Mouse (Mus musculus) cerebellum, adult 8-10 months (tissue): ENCODE data around the gene Kcng3.

Experiments
- DNase-seq: peaks from one replicate; pipeline ENCODE4 v3.0.0; 2022

Kcng3 gene

DNA sequence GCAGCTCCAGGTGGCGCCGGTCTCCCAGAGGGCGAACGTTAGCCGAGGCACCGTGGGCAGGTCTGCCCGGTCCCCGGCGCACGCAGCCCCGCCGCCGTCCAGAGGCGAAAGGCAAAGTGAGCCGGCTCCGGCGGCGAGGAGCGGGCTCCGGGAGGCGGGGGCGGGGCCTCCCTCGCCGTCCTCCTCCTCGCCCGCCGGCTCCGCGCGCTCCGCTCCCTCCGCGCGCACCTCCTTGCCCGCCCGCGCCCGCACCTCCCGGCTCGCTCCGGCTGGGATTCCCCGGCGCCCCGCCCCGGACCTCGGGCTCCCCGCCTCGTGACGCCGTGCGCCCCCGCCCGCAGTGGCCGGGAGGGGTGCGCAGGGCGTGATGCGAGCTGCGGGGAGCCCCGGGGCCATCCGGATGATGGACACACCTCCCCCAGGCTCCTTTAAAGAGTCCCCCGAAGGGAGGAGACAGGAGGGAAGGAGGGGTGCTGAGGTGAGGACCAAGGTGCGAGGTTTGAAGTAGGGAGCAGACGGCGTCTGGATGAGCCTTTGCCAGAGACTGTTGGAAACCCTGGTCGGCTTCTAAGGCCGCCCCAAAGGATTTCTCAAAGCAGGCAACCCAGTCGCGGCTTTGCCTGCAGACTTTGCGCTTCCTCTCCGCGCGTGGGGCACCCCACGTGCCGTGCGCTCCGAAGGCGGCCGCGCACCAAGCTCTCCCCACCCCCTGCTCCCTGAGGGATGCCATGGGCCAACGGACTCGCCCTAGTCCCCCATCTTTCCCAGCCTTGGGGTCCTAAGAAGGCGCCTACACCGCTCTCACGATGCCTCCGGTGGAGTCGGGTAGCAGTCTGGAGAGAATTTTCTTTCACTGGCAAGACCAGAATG lies at the start of gene Kcng3:
Kcng3 (minus strand) TSS at position 113 of the 870 bp plus-strand sequence.
- no peak for DNase-seq

- no peak for DNase-seq
Measured at GRCm38 (mm10) chr17:83677370-83677769, 45.7 kb upstream of the Kcng3 start.

DNA sequence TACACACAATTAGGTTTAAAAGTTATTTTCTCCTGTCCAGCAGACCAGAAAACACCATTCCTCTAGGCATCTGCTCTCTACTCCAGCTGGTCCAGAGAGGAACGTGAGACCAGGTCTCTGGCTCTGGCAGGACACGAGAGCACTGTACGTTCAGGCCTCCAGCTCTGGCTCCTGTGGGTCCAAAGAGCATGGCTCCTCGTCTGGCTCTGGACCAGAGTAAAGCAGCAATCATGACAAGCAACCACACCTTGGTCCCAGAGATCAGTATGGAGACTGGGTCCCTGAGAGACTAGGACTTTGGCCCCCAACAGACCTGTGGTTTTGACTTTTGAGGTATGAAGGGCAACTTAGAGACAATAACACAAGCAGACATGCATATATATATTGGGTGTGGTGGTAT lies 41.0 kb upstream of the Kcng3 start:
- no peak for DNase-seq

- no peak for DNase-seq
Measured at GRCm38 (mm10) chr17:83667934-83668690, 36.4 kb upstream of the Kcng3 start.

- DNase-seq = no peak
Measured at GRCm38 (mm10) chr17:83666597-83667287, 35.0 kb upstream of the Kcng3 start.

- no peak for DNase-seq
Measured at GRCm38 (mm10) chr17:83664761-83665160, 33.1 kb upstream of the Kcng3 start.

DNA sequence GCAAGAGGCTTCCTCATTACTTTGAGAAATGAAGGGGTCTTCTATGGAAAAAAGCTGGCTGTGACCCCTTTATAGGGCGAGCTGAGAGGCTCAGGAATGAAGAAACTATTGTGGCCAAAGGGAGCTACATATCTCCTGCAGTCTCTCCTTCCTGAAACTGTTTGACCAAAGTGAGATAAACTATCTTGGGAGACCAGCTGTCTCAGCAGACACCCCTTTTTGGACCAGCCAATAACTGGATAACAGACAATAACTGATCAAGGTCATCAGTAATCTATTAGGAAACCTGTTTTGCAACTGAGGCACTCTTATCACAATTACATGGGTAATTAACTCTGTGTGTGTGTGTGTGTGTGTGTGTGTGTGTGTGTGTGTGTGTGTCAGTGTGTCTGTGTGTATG lies 27.2 kb upstream of the Kcng3 start:
- DNase-seq = no peak

- no peak for DNase-seq
Measured at GRCm38 (mm10) chr17:83657375-83657774, 25.7 kb upstream of the Kcng3 start.

GRCm38 (mm10) chr17:83655732-83656131 lies 24.0 kb upstream of the Kcng3 start:
- DNase-seq = no peak

DNA sequence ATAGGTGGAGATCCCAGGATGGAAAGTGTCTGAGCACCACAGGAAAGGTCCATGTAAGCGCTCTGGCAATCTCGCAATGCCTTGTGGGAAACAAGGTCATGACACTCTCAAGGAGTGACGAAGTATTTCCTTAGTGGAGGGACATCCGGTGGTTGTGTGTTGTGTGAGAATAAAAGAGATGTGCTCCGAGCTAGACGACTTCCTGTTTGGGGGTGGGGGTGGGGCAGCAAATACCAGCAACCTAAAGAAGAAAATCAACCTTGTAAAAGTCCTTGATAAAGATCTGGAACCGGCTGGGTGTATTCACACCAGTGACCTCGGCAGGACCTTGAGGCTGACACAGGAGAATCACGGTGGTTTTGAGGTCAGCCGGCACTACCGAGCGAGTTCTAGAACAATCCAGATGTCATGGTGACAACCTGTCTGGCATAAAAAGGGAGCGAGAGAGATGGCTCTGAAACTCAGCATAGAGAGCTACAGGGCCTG lies 23.0 kb upstream of the Kcng3 start:
- DNase-seq = no peak

DNA sequence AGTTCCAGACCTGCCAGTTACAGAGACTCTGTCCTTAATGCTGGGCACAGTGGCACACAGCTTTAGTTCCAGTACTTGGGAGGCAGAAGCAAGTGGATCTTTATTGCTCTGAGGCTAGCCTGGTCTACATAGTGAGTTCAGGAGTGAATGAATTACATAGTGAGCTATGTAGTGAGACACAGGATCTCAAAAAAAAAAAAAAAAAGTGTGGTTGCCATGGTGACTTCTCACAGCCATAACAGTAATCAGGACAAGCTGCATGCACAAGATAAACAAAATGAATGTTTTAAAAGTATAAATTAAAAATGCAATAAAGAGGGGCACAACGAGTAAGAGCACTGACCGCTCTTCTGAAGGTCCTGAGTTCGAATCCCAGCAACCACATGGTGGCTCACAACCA lies 21.9 kb upstream of the Kcng3 start:
- no peak for DNase-seq

- no peak for DNase-seq
Measured at GRCm38 (mm10) chr17:83650932-83651682, 19.4 kb upstream of the Kcng3 start.

- no peak for DNase-seq
Measured at GRCm38 (mm10) chr17:83649986-83650385, 18.3 kb upstream of the Kcng3 start.

DNA sequence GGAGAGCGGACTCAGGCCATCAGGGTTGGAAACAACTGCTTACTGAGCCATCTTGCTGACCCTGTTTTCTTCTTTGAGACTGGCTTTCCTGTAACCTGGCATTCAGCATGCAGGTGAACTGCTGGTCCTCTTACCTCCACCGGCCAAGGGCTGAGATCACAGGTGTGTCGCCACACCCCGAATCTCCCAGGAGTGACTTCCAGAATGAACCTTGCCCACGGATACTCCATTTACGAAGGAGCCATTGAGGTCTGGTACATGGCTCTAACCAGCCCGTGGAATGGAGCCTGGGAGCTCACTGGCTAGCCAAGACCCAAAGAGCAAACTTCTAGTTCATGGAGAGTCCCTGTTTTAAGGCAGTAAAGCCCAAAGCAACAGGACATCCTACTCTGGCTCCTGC lies 15.7 kb upstream of the Kcng3 start:
- no peak for DNase-seq

DNA sequence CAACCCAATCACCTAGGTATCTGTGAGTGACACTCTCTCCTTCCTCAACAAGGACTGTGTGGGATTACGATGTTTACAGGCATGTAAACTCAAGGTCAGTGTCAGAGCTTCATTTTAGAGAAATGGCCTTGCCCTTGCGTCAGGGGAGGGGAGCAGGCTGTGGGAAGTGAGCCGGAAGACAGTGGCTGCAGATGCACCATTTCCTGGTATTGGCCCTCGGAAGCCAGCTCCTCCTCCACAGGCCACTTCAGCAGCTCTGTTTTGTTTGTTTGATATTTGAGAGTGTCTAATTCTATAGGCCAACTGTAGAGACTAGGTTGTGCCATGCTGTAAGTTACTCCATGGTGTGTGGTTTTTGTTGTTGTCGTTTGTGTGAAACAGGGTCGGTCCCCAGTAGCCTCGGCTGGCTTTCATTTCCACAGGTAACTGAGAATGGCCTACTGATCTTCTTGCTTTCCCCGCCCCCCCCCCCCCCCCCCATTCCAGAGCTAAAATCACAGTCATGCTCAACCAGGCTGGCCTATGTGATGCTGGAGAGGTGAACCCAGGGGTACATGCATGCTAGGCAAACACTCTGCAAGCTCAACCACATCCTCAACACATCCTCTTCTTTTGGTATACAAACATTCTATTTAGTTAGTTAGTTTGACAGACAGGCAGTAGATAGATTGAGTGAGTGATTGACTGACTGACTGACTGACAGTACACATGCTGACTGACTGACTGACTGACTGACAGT lies 14.9 kb upstream of the Kcng3 start:
- DNase-seq = no peak

DNA sequence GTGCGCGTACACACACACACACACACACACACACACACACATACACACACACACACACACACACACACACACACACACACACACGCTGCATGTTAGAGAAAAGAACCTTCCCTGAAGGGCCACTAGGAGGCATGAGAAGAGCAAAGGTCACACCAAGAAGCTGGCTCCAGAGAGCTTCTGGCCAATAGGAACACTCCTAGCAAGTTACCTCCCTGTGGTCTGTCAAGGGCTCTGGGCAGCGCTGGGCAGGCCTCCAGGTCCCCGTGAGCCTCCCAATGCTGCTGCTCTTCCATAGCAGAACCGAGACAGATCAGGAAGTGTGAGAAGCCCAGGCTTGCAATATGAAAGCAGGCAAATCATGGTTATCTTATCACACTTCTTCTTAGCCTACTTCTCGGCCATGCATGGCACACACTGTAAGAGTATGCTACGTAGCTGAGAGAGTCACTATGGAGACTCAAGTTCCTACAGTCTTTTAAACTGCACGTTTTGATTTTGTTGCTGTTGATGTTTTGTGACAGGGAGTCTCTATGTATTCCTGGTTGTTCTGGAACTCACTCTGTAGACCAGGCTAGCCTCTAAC lies 13.6 kb upstream of the Kcng3 start:
- no peak for DNase-seq

GRCm38 (mm10) chr17:83637393-83637792 lies 5.7 kb upstream of the Kcng3 start:
- no peak for DNase-seq

DNA sequence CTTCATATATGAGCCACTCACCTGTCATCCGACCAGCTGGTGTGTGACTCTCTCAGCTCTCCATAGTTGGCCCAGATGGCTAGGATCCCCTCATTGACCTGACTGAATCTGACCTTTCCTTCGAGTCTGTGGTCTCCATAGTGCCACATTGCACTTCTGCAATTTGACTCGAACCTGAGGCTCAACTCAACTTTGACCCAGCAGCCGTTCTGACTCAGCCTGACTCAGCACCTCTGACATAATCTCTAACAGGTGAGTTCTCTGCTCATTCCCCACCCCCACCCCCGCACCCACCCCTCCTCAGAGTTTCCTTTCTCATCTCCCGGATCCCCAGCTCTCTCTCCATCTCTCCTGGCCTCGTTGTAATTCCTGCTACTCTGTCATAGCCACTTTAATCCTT lies 4.7 kb upstream of the Kcng3 start:
- no peak for DNase-seq

DNA sequence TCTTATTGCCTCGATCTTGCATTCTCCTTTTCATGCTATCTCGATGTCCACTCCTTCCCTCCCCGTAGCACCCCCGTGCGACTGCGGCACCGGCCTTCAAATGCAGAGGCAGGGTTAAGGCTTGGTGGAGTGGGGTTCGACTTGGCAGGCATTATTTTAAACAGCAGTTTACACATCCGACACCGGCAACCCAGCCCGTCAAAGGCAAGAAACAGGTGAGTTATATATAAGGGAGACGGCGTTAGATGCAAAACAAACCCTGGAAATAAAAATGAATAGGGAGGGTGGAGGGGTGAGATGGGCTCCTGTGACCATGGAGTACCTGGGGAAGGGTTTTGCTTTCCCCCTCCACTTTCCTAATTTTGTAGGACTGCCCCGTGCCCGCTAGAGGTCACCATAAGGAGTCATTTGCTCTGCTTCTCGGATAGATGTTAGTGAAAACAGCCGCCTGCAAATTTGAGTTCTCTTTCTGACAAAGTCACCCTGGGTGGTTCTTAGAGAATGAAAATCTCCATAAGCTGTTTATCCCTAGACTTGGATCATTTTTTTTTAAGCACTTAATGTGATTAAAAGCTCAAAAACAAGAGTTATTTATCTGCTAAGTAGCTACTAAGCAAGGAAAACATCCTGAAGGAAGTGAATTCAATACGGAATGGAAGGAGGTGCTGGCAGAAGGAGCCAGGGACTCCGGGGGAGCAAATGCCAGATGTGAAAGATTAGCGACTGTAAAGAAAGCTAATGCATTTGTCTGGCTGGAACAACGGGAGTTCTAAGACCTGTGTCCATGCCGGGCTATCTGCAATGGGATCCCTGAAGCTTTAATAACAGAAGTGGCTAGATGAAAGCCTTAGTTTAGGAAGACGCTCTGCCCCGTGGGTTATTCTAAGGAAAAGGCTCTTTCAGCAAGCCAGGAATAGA lies 1.2 kb upstream of the Kcng3 start:
- peak; percentile 54 for DNase-seq
